Mouse (Mus musculus) lung, postnatal 0 days (tissue): ENCODE measurements around the gene Ablim1. TPM values are rescaled to one million over a fixed set of nuclear protein-coding genes. Genes with fewer than 3 reads are reported as not detected.

Experiments
- ATAC-seq: fragments of 200-750 bp; cut with Nextera tagmentation; 2 replicates; pipeline ENCODE4 v1.8.0; 2017; ENCODE audit warnings: moderate library complexity
- DNase-seq: peaks from one replicate; pipeline ENCODE4 v3.0.0-alpha.2; 2016; ENCODE audit warnings: low spot score
- H3K27ac ChIP-seq: fragments of 300-500 bp; sonication (generic); 2 replicates; pipeline ENCODE4 v1.5.1; 2014; ENCODE audit warnings: antibody characterized with exemption, mild to moderate bottlenecking, low read length, mixed read lengths
- H3K27me3 ChIP-seq: fragments of 300-500 bp; sonication (generic); replicated peaks from 2 replicates; pipeline ENCODE4 v1.6.1; 2014; ENCODE audit warnings: low read length, mixed read lengths; ENCODE audit not compliant: insufficient read depth
- H3K36me3 ChIP-seq: fragments of 300-500 bp; sonication (generic); 2 replicates; pipeline ENCODE4 v1.6.1; 2014; ENCODE audit warnings: low read length, mixed read lengths; ENCODE audit not compliant: insufficient read depth
- H3K4me1 ChIP-seq: fragments of 300-500 bp; sonication (generic); 2 replicates; pipeline ENCODE4 v1.6.1; 2014; ENCODE audit warnings: antibody characterized with exemption, low read depth, low read length, mixed read lengths; ENCODE audit not compliant: insufficient read depth
- H3K4me2 ChIP-seq: fragments of 300-500 bp; sonication (generic); replicated peaks from 2 replicates; pipeline ENCODE4 v1.6.1; 2014; ENCODE audit warnings: low read depth, mild to moderate bottlenecking, low read length, moderate library complexity, mixed read lengths
- H3K4me3 ChIP-seq: fragments of 300-500 bp; sonication (generic); 2 replicates; pipeline ENCODE4 v1.5.1; 2014; ENCODE audit warnings: low read depth, low read length
- H3K9ac ChIP-seq: fragments of 300-500 bp; sonication (generic); replicated peaks from 2 replicates; pipeline ENCODE4 v1.6.1; 2014; ENCODE audit warnings: low read depth, mild to moderate bottlenecking
- H3K9me3 ChIP-seq: fragments of 300-500 bp; sonication (generic); 2 replicates; pipeline ENCODE4 v1.6.1; 2016; ENCODE audit warnings: low read length, mixed read lengths
- CTCF ChIP-seq: IDR thresholded peaks from 2 replicates; pipeline ENCODE4 v1.5.1; 2016; ENCODE audit warnings: antibody characterized with exemption, mild to moderate bottlenecking
- EP300 ChIP-seq: IDR thresholded peaks from 2 replicates; pipeline ENCODE4 v1.6.1; 2016; ENCODE audit warnings: antibody characterized with exemption, mild to moderate bottlenecking, control low read depth
- WGBS: fragments of 180-500 bp; shearing (Covaris S2); extraction: QIAGEN DNeasy Blood & Tissue Kit; methylation state at CpG from one replicate; pipeline ENCODE4 v1.1.7; 2014; 5-methylcytosine and 5-hydroxymethylcytosine counted together
- polyA plus RNA-seq: library from polyadenylated mRNA; unstranded; fragments of >200 nt; fragmentation: Nextera tagmentation; extraction: Ambion mirVana; gene quantifications from 2 replicates; pipeline ENCODE4 v1.2.1, GENCODE M21; 2015

Ablim1 gene
- polyA plus RNA-seq, 1 experiment from 2014 or later: 50.1 TPM

- ATAC-seq (peak; percentile 77), DNase-seq (peak; percentile 39)
- no peak overlapping the region for H3K9ac ChIP-seq
- peaks cover 26% of the 10 kb centered on the region; the same call in 1 of the 2 replicates for H3K36me3 ChIP-seq
- no peak overlapping the region for H3K27ac ChIP-seq
- no peak for TF ChIP-seq CTCF
- TF ChIP-seq EP300: no peak
- H3K9me3 ChIP-seq: no peaks in the 10 kb centered on the region
- WGBS: 65% methylated on average over 4 of the region's 4 CpGs
- no peak overlapping the region for H3K4me3 ChIP-seq
- H3K4me2 ChIP-seq: no peak overlapping the region
- H3K4me1 ChIP-seq: peaks cover 5% of the 10 kb centered on the region
- H3K27me3 ChIP-seq: no peaks in the 10 kb centered on the region
These were observed 184.1 kb downstream of the Ablim1 start for GRCm38 (mm10) chr19:57130591-57130990.

- H3K36me3 ChIP-seq: peaks cover 26% of the 10 kb centered on the region; the same call in 1 of the 2 replicates
- H3K27me3 ChIP-seq: no peaks in the 10 kb centered on the region
- no peak overlapping the region for H3K27ac ChIP-seq
- TF ChIP-seq CTCF: no peak
- TF ChIP-seq EP300: no peak
- DNase-seq (no peak), ATAC-seq (no peak)
- 80% methylated on average over 9 of the region's 9 CpGs for WGBS
- no peak overlapping the region for H3K9ac ChIP-seq
- H3K4me2 ChIP-seq: no peak overlapping the region
- H3K9me3 ChIP-seq: no peaks in the 10 kb centered on the region
- peaks cover 4% of the 10 kb centered on the region; the same call in 1 of the 2 replicates for H3K4me1 ChIP-seq
- H3K4me3 ChIP-seq: no peak overlapping the region
These were observed 185.0 kb downstream of the Ablim1 start for GRCm38 (mm10) chr19:57129729-57130128.

- no peak for ATAC-seq
- 74% methylated on average over 6 of the region's 6 CpGs for WGBS
- Histone ChIP-seq H3K36me3 (peaks cover 19% of the 10 kb centered on the region; the same call in 1 of the 2 replicates), H3K4me3 (no peak overlapping the region), H3K27me3 (no peaks in the 10 kb centered on the region), H3K9ac (no peak overlapping the region), H3K27ac (no peak overlapping the region), H3K4me1 (no peaks in the 10 kb centered on the region), H3K4me2 (no peak overlapping the region), H3K9me3 (no peaks in the 10 kb centered on the region)
- TF ChIP-seq EP300 (no peak), CTCF (no peak)
- no peak for DNase-seq
These were observed 186.7 kb downstream of the Ablim1 start for GRCm38 (mm10) chr19:57128037-57128436.

- Histone ChIP-seq H3K4me3 (no peak overlapping the region), H3K9ac (no peak overlapping the region), H3K27me3 (no peaks in the 10 kb centered on the region), H3K9me3 (no peaks in the 10 kb centered on the region), H3K4me1 (no peaks in the 10 kb centered on the region), H3K4me2 (no peak overlapping the region), H3K27ac (no peak overlapping the region), H3K36me3 (peaks cover 17% of the 10 kb centered on the region; the same call in 1 of the 2 replicates)
- no peak for DNase-seq
- 88% methylated on average over 5 of the region's 5 CpGs for WGBS
- ATAC-seq: no peak
- TF ChIP-seq EP300 (no peak), CTCF (no peak)
These were observed 187.2 kb downstream of the Ablim1 start for GRCm38 (mm10) chr19:57127523-57127922.

- Histone ChIP-seq H3K4me3 (no peak overlapping the region), H3K4me1 (no peaks in the 10 kb centered on the region), H3K36me3 (peaks cover 11% of the 10 kb centered on the region; the same call in 1 of the 2 replicates), H3K27me3 (no peaks in the 10 kb centered on the region), H3K4me2 (no peak overlapping the region), H3K9ac (no peak overlapping the region), H3K9me3 (no peaks in the 10 kb centered on the region), H3K27ac (no peak overlapping the region)
- 75% methylated on average over 10 of the region's 10 CpGs for WGBS
- ATAC-seq: no peak
- TF ChIP-seq CTCF (no peak), EP300 (no peak)
- no peak for DNase-seq
These were observed 187.8 kb downstream of the Ablim1 start for GRCm38 (mm10) chr19:57126950-57127349.

- DNase-seq (peak; percentile 53), ATAC-seq (no peak; the same call in 1 of the 2 replicates)
- Histone ChIP-seq H3K4me2 (no peak overlapping the region), H3K4me3 (no peak overlapping the region), H3K9me3 (no peaks in the 10 kb centered on the region), H3K27ac (no peak overlapping the region), H3K36me3 (peaks cover 10% of the 10 kb centered on the region; the same call in 1 of the 2 replicates), H3K9ac (no peak overlapping the region), H3K4me1 (peaks cover 3% of the 10 kb centered on the region), H3K27me3 (no peaks in the 10 kb centered on the region)
- TF ChIP-seq CTCF: no peak
- TF ChIP-seq EP300: peak; percentile 74
- 46% methylated on average over 4 of the region's 4 CpGs for WGBS
These were observed 189.8 kb downstream of the Ablim1 start for GRCm38 (mm10) chr19:57124906-57125305.

GRCm38 (mm10) chr19:57124138-57124519, 190.6 kb downstream of the Ablim1 start:
- DNase-seq (no peak), ATAC-seq (peak; percentile 45)
- 47% methylated on average over 2 of the region's 2 CpGs for WGBS
- no peak overlapping the region for H3K4me3 ChIP-seq
- no peaks in the 10 kb centered on the region for H3K9me3 ChIP-seq
- no peak overlapping the region for H3K9ac ChIP-seq
- no peak overlapping the region for H3K4me2 ChIP-seq
- H3K4me1 ChIP-seq: peaks cover 6% of the 10 kb centered on the region
- TF ChIP-seq EP300 (no peak), CTCF (no peak)
- peak overlapping the region; percentile 77 for H3K27ac ChIP-seq
- peaks cover 2% of the 10 kb centered on the region; the same call in 1 of the 2 replicates for H3K36me3 ChIP-seq
- no peaks in the 10 kb centered on the region for H3K27me3 ChIP-seq
